Mouse (Mus musculus) liver, adult 2 months (tissue): ENCODE results near the gene Nrg3.

Source experiments
- CTCF ChIP-seq: fragments of 200-500 bp; IDR thresholded peaks from 2 replicates; pipeline ENCODE4 v1.5.1; 2011; ENCODE audit warnings: low read depth, low read length, control low read depth
- POLR2A ChIP-seq: fragments of 200-500 bp; IDR thresholded peaks from 2 replicates; pipeline ENCODE4 v1.6.1; 2011; ENCODE audit warnings: low read length, control low read depth; ENCODE audit not compliant: insufficient read depth; ENCODE audit errors: extremely low read depth

DNA sequence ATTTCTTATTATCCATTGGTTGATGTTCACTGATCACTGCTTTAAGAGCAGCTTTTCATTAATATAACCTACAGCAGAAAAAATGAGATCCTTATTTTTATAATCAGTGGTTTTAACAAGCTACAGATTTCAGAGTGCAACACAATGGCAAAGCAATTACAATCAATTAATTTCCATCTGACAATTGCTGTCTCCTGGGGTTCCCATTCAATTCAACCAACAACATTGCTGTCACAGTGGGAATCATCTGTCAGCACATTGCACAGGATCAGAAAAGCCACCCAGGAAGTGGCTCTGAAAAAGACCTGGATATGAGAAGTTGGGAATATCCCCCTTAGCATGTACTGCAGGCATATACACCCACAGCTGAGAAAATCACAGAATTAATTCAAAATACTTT, 458.8 kb downstream of the Nrg3 start:
- TF ChIP-seq POLR2A = no peak
- TF ChIP-seq CTCF = no peak
